Mouse (Mus musculus): ENCODE results near the gene Rarres2. TPM values are rescaled to one million over a fixed set of nuclear protein-coding genes. Genes with fewer than 3 reads are reported as not detected.

The Rarres2 gene
- total RNA-seq, 1 experiment: 0.18 TPM

DNA sequence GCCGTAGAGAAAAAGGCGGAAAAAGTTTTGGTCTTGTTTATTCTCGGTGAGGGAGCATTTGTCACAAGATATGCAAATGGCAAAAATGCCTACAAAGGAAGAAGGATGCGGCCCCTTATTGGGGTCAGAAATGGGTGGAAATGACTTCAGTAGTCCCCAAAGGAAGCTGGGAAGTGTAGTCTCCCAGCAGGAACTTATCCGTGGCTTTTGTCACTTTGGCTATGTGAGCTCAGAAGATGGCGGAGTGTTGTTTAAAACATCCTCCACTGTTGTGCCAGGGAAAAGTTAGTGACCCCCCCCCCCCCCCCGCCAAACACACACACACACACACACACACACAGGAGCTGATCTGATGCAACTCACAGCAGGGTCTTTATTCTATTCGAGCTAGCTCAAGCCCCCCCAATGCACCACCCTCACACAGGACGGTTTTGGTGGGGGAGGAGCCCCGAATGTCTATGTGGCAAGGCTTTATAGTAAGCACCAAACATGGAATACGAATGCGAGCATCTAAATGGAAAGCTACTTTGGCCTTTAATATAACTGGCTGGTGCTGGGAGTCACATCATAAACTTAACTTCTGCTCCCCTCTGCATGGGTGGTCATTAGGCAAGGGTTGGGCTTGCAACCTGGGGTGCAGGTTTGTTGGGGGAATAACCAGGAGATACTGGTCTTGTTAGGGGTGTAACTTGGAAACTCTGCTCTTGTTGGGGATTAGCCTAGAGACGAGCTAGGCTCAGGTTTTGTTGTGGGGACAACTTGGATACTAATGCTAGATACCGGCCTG, 17.3 kb downstream of the Rarres2 start:
- in situ Hi-C loops (cut with MboI; ENCODE audit: low sequenced_read_pairs in 2 of 2, unreplicated experiment in 2 of 2): no loop called here
- Histone ChIP-seq H3K4me1 (ENCODE audit: control insufficient read depth in 2 of 2, insufficient read depth in 2 of 2, low read length in 2 of 2, poor library complexity in 1 of 2) (peaks cover 0 to 6% of the 10 kb centered on the region in 2 experiments; a peak in 1 of 4 replicates), H3K27ac (ENCODE audit: insufficient read depth, low read depth, low read length, poor library complexity, severe bottlenecking) (peak overlapping the region; percentile 44; the same call in 1 of the 2 replicates), H3K4me3 (ENCODE audit: insufficient read depth in 1 of 2, low read depth in 1 of 2, low read length in 2 of 2, poor library complexity in 1 of 2, severe bottlenecking in 1 of 2) (peak overlapping the region; percentile 52 to 69), H3K9me3 (ENCODE audit: control insufficient read depth, insufficient read depth, low read depth, low read length) (no peaks in the 10 kb centered on the region), H3K36me3 (ENCODE audit: control insufficient read depth, insufficient read depth, low read length, poor library complexity, severe bottlenecking) (no peaks in the 10 kb centered on the region), H3K9ac (ENCODE audit: insufficient read depth, low read depth, low read length, poor library complexity, severe bottlenecking) (peak overlapping the region; percentile 66; the same call in 1 of the 2 replicates)
- DNase-seq (ENCODE audit: low read depth, low spot score): no peak
- peak; percentile 80 for TF ChIP-seq HCFC1 (IDR thresholded peaks at IDR 0.05; ENCODE audit: borderline replicate concordance, insufficient read depth, low read length)
- TF ChIP-seq CHD2 (IDR thresholded peaks at IDR 0.05; ENCODE audit: low read depth, low read length): no peak

DNA sequence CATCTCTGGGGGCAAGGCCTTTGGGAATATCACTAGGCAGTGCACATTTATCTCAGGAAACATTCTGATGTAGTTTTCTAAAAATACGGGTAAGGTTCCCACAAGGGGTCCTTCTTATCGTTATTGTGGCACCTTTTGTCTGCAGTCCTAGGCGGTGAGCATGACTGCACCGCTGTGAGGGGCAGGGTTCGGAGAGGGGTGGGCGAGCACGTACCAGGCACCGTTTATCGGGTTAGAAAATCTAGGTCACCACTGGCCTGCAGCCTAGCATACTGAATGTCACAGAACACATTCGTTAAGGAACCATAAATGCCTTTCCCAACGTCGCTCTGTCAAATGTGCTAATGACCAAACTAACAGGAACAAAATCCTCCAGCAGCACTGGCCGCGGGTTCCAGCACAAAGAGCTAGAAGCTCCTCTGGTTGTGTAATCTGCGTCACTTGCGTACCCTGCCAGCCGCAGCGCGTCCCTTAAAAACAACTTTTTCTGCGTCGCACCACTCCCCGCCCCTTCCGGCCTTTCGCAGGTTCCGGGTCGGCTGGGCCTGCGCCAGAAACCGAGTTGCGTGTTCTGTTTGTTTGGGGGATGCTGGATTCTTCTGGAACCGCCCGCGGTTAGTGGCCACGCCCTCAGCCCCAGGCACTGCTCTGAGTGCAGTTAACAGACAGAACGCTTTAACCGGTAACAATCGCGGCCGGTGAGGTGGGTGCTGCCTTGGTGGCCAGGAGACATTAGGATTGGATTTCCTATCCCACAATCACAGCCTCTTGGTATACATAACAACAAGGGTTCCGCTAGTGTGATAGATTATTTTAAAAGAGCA, 18.1 kb downstream of the Rarres2 start, which contains the start of gene Lrrc61:
Gene Lrrc61, plus strand, starts transcription at position 517 of the 824 bp plus-strand sequence.
- no peaks in the 10 kb centered on the region for H3K36me3 ChIP-seq (ENCODE audit: control insufficient read depth, insufficient read depth, low read length, poor library complexity, severe bottlenecking)
- H3K4me1 ChIP-seq (ENCODE audit: control insufficient read depth in 2 of 2, insufficient read depth in 2 of 2, low read length in 2 of 2, poor library complexity in 1 of 2): peaks cover 0 to 6% of the 10 kb centered on the region in 2 experiments; a peak in 1 of 4 replicates
- peak within 1 kb of the TSS; percentile 66 for H3K9ac ChIP-seq (ENCODE audit: insufficient read depth, low read depth, low read length, poor library complexity, severe bottlenecking)
- no peak for TF ChIP-seq MAFK (IDR thresholded peaks at IDR 0.05; ENCODE audit: insufficient read depth, low read depth, low read length)
- no peak for TF ChIP-seq HCFC1 (IDR thresholded peaks at IDR 0.05; ENCODE audit: borderline replicate concordance, insufficient read depth, low read length)
- no peak for TF ChIP-seq ZNF384 (IDR thresholded peaks at IDR 0.05; ENCODE audit: low read depth, low read length)
- TF ChIP-seq ZC3H11A (IDR thresholded peaks at IDR 0.05; ENCODE audit: borderline replicate concordance, low read depth, low read length): no peak
- TF ChIP-seq CHD2 (IDR thresholded peaks at IDR 0.05; ENCODE audit: low read depth, low read length): no peak
- no peaks in the 10 kb centered on the region for H3K9me3 ChIP-seq (ENCODE audit: control insufficient read depth, insufficient read depth, low read depth, low read length)
- in situ Hi-C loops (cut with MboI; ENCODE audit: low sequenced_read_pairs in 2 of 2, unreplicated experiment in 2 of 2): no loop called here
- peak within 1 kb of the TSS; percentile 52 to 69 for H3K4me3 ChIP-seq (ENCODE audit: insufficient read depth in 1 of 2, low read depth in 1 of 2, low read length in 2 of 2, poor library complexity in 1 of 2, severe bottlenecking in 1 of 2)
- H3K27ac ChIP-seq (ENCODE audit: insufficient read depth, low read depth, low read length, poor library complexity, severe bottlenecking): peak within 1 kb of the TSS; percentile 44
- DNase-seq (ENCODE audit: low read depth, low spot score): peak; percentile 89

DNA sequence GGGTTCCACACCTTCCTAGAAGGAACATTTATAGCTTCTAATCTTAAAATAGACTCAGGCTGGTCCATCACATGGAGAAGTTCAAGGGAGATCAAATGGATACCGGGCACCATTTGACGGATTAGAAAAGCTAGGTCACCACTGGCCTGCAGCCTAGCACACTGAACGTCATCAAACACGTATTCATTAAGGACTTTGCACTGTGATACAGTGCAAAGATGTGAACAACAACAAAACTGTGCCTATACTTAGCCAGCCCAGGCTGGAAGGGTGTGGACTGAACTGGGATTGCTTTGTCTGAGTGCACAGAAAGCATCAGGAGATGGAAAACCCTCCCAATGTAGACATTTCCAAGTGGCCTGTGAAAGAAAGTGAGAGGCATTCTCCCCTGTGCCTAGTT, 18.8 kb downstream of the Rarres2 start:
- TF ChIP-seq CHD2 (IDR thresholded peaks at IDR 0.05; ENCODE audit: low read depth, low read length) (no peak), HCFC1 (IDR thresholded peaks at IDR 0.05; ENCODE audit: borderline replicate concordance, insufficient read depth, low read length) (no peak), ZC3H11A (IDR thresholded peaks at IDR 0.05; ENCODE audit: borderline replicate concordance, low read depth, low read length) (no peak), MAFK (IDR thresholded peaks at IDR 0.05; ENCODE audit: insufficient read depth, low read depth, low read length) (no peak), ZNF384 (IDR thresholded peaks at IDR 0.05; ENCODE audit: low read depth, low read length) (no peak)
- in situ Hi-C loops (cut with MboI; ENCODE audit: low sequenced_read_pairs in 2 of 2, unreplicated experiment in 2 of 2): no loop called here
- no peak overlapping the region for H3K27ac ChIP-seq (ENCODE audit: insufficient read depth, low read depth, low read length, poor library complexity, severe bottlenecking)

DNA sequence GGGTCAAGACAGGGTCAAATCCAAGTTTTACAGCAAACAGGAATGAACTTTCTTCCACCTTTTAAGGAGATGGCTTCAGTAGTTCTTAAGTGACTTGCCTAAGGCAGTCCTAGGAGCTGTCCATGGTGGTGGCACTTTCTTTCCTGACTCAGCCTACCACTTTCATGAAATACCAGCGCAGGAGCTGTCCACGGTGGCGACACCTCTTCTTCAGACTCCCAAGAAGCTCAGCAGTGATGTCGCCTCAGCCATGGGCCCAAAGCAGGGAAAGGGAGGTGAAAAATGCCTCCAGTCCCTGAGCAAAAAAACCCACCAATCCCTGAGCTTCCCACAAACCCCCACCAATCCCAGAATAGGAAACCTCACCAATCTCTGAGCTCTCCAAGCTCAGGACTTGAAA, 19.7 kb downstream of the Rarres2 start:
- Histone ChIP-seq H3K9ac (ENCODE audit: insufficient read depth, low read depth, low read length, poor library complexity, severe bottlenecking) (no peak overlapping the region), H3K9me3 (ENCODE audit: control insufficient read depth, insufficient read depth, low read depth, low read length) (no peaks in the 10 kb centered on the region), H3K36me3 (ENCODE audit: control insufficient read depth, insufficient read depth, low read length, poor library complexity, severe bottlenecking) (no peaks in the 10 kb centered on the region), H3K4me3 (ENCODE audit: insufficient read depth in 1 of 2, low read depth in 1 of 2, low read length in 2 of 2, poor library complexity in 1 of 2, severe bottlenecking in 1 of 2) (no peak overlapping the region), H3K27ac (ENCODE audit: insufficient read depth, low read depth, low read length, poor library complexity, severe bottlenecking) (no peak overlapping the region), H3K4me1 (ENCODE audit: control insufficient read depth in 2 of 2, insufficient read depth in 2 of 2, low read length in 2 of 2, poor library complexity in 1 of 2) (peaks cover 0 to 6% of the 10 kb centered on the region in 2 experiments; a peak in 1 of 4 replicates)
- in situ Hi-C loops (cut with MboI; ENCODE audit: low sequenced_read_pairs in 2 of 2, unreplicated experiment in 2 of 2): no loop called here
- TF ChIP-seq ZC3H11A (IDR thresholded peaks at IDR 0.05; ENCODE audit: borderline replicate concordance, low read depth, low read length) (no peak), CHD2 (IDR thresholded peaks at IDR 0.05; ENCODE audit: low read depth, low read length) (no peak), ZNF384 (IDR thresholded peaks at IDR 0.05; ENCODE audit: low read depth, low read length) (no peak), HCFC1 (IDR thresholded peaks at IDR 0.05; ENCODE audit: borderline replicate concordance, insufficient read depth, low read length) (no peak), MAFK (IDR thresholded peaks at IDR 0.05; ENCODE audit: insufficient read depth, low read depth, low read length) (peak; percentile 75)
- DNase-seq (ENCODE audit: low read depth, low spot score): peak; percentile 96

More for the DNA sequence above, 18.8 kb downstream of the Rarres2 start:
- Histone ChIP-seq H3K9ac (ENCODE audit: insufficient read depth, low read depth, low read length, poor library complexity, severe bottlenecking) (no peak overlapping the region), H3K4me1 (ENCODE audit: control insufficient read depth in 2 of 2, insufficient read depth in 2 of 2, low read length in 2 of 2, poor library complexity in 1 of 2) (peaks cover 0 to 6% of the 10 kb centered on the region in 2 experiments; a peak in 1 of 4 replicates), H3K4me3 (ENCODE audit: insufficient read depth in 1 of 2, low read depth in 1 of 2, low read length in 2 of 2, poor library complexity in 1 of 2, severe bottlenecking in 1 of 2) (0 out of 4 replicates have a peak overlapping the region, but pooled peaks of 1 of the 2 experiments have one; percentile 52), H3K9me3 (ENCODE audit: control insufficient read depth, insufficient read depth, low read depth, low read length) (no peaks in the 10 kb centered on the region), H3K36me3 (ENCODE audit: control insufficient read depth, insufficient read depth, low read length, poor library complexity, severe bottlenecking) (no peaks in the 10 kb centered on the region)
- no peak for DNase-seq (ENCODE audit: low read depth, low spot score)

Measured in ES-E14 (cell line).